Mouse (Mus musculus) brain, embryonic 14.5 days (tissue): Measurements from ENCODE around the gene Zscan22.

Experiments
- CTCF ChIP-seq: fragments of 200-500 bp; IDR thresholded peaks from 2 replicates; pipeline ENCODE4 v1.5.1; 2012; ENCODE audit warnings: inconsistent platforms, mild to moderate bottlenecking, moderate library complexity, borderline replicate concordance; ENCODE audit not compliant: insufficient read depth, insufficient read length; ENCODE audit errors: extremely low read depth
- POLR2A ChIP-seq: fragments of 200-500 bp; IDR thresholded peaks from 2 replicates; pipeline ENCODE4 v1.6.1; 2012; ENCODE audit warnings: mild to moderate bottlenecking, inconsistent platforms, borderline replicate concordance; ENCODE audit not compliant: poor library complexity, insufficient read depth, insufficient read length, severe bottlenecking; ENCODE audit errors: extremely low read depth

GRCm38 (mm10) chr7:12897655-12898410 is at the start of gene Zscan22:
- TF ChIP-seq POLR2A (0 out of 2 replicates have a peak, but pooled peaks have one; percentile 8), CTCF (no peak)
